In the genomic region with DNA sequence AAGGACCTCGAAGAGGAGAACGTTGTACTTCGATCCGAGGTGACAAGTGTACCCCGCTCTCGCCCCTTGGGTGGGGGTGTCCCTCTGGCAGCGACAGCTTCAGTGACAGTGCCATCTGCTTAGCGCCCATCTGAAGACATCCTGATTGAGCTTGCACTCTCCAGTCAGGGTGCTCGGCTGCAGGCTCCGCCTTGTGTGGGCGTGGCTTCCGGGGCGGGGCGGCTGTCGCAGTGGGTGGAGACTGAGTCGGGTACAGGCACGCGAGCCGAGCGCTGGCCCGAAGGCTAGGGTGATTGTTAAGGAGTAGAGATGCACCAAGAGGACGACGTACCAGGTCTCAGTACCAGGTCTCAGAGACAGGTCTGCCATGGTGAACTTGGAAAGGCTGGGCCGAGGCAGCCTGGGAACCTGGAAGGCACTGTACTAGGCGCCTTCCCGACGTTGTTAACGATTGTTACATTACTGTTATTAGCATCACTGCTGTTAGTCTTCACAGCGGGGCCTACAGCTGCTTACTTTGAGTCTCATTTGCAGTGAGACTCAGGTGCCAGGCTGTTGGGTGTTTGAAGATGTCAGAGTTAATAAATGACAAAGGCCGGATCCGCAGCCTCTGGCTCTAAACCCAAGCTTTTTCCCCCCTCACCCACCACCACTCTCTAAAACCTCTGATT, we compare ENCODE assay signal across 11 mouse cellular contexts. TPM values are rescaled to one million over a fixed set of nuclear protein-coding genes. Genes with fewer than 3 reads are reported as not detected.
DNase-seq lines count a peak whose midpoint lies in the region; ATAC-seq and TF ChIP-seq lines count a peak whose summit lies in the region.
"Had no signal": no experiment of that assay in that cellular context is flagged by ENCODE, and none has a peak within 500 bp of the region (broad histone marks: within the 10 kb centered on the region; RNA-seq: fewer than 3 reads in every experiment).

No protein-coding gene starts in this region.

- TF ChIP-seq POLR2A in lung, adult 2 months (IDR thresholded peaks at IDR 0.05; ENCODE audit: borderline replicate concordance, extremely low read depth, low read depth, low read length), result no peak

- no peaks in the 10 kb centered on the region for H3K4me1 ChIP-seq in lung, postnatal 0 days (ENCODE audit: insufficient read depth, low read depth, low read length)
- no peaks in the 10 kb centered on the region for H3K4me1 ChIP-seq in lung, adult 2 months (ENCODE audit: control insufficient read depth, insufficient read depth, low read length)
- no peaks in the 10 kb centered on the region for H3K4me1 ChIP-seq in intestine, postnatal 0 days (replicated peaks; ENCODE audit: control insufficient read depth, insufficient read depth, low read length)
- H3K4me1 ChIP-seq: embryonic facial prominence, embryonic 12.5 days had no signal

- no peak overlapping the region for H3K9ac ChIP-seq in lung, postnatal 0 days (replicated peaks; ENCODE audit: low read depth)
- H3K9ac ChIP-seq in intestine, postnatal 0 days (ENCODE audit: low read depth, low read length), result no peak overlapping the region
- H3K9ac ChIP-seq: embryonic facial prominence, embryonic 12.5 days had no signal

- WGBS in lung, postnatal 0 days, result 74% methylated on average over 31 of the region's 31 CpGs
- 74% methylated on average over 31 of the region's 31 CpGs for WGBS in lung, adult 2 months
- 73% methylated on average over 31 of the region's 31 CpGs for WGBS in intestine, postnatal 0 days

- H3K9me3 ChIP-seq in lung, postnatal 0 days (ENCODE audit: low read length), result no peaks in the 10 kb centered on the region
- no peaks in the 10 kb centered on the region for H3K9me3 ChIP-seq in intestine, postnatal 0 days (ENCODE audit: control insufficient read depth)
- H3K9me3 ChIP-seq: embryonic facial prominence, embryonic 12.5 days; megakaryocyte, embryonic 14.5 days had no signal

- ATAC-seq in lung, postnatal 0 days, result 0 out of 2 replicates have a peak, but pooled peaks have one; percentile 20
- ATAC-seq in intestine, postnatal 0 days, result 0 out of 2 replicates have a peak, but pooled peaks have one; percentile 37
- ATAC-seq in granulocyte monocyte progenitor cell, adult 5-6 weeks (replicated peaks; ENCODE audit: poor library complexity, severe bottlenecking), result no peak

- no peak overlapping the region for H3K4me2 ChIP-seq in lung, postnatal 0 days (replicated peaks; ENCODE audit: low read depth, low read length)
- H3K4me2 ChIP-seq in intestine, postnatal 0 days (replicated peaks; ENCODE audit: low read depth), result no peak overlapping the region
- H3K4me2 ChIP-seq: embryonic facial prominence, embryonic 12.5 days had no signal

- peaks cover 39% of the 10 kb centered on the region for H3K36me3 ChIP-seq in lung, postnatal 0 days (ENCODE audit: insufficient read depth, low read length)
- peaks cover 86% of the 10 kb centered on the region for H3K36me3 ChIP-seq in intestine, postnatal 0 days (ENCODE audit: control insufficient read depth, insufficient read depth)

- TF ChIP-seq CTCF in lung, postnatal 0 days (IDR thresholded peaks at IDR 0.05), result no peak
- no peak for TF ChIP-seq CTCF in lung, adult 2 months (IDR thresholded peaks at IDR 0.05; ENCODE audit: insufficient read depth, low read length)
- no peak for TF ChIP-seq CTCF in intestine, postnatal 0 days (IDR thresholded peaks at IDR 0.05; ENCODE audit: low read depth)

- H3K27me3 ChIP-seq in lung, postnatal 0 days (replicated peaks; ENCODE audit: insufficient read depth, low read length), result no peaks in the 10 kb centered on the region
- no peaks in the 10 kb centered on the region for H3K27me3 ChIP-seq in intestine, postnatal 0 days (replicated peaks; ENCODE audit: control insufficient read depth, insufficient read depth, low read length)
- H3K27me3 ChIP-seq: embryonic facial prominence, embryonic 12.5 days had no signal

- no peak overlapping the region for H3K4me3 ChIP-seq in lung, postnatal 0 days (ENCODE audit: low read depth, low read length)
- H3K4me3 ChIP-seq in lung, adult 2 months (replicated peaks; ENCODE audit: extremely low read depth, low read depth, low read length), result no peak overlapping the region
- H3K4me3 ChIP-seq in intestine, postnatal 0 days (ENCODE audit: low read depth, low read length), result no peak overlapping the region
- H3K4me3 ChIP-seq: embryonic facial prominence, embryonic 12.5 days; megakaryocyte, embryonic 14.5 days had no signal

- no peak overlapping the region for H3K27ac ChIP-seq in lung, postnatal 0 days (ENCODE audit: low read length)
- no peak overlapping the region for H3K27ac ChIP-seq in intestine, postnatal 0 days (ENCODE audit: low read depth, low read length)
- H3K27ac ChIP-seq: embryonic facial prominence, embryonic 12.5 days had no signal

- no peak for TF ChIP-seq EP300 in lung, postnatal 0 days (IDR thresholded peaks at IDR 0.05)

- no peak for DNase-seq in lung, postnatal 0 days (ENCODE audit: low spot score)
- no peak for DNase-seq in lung, adult 2 months
- peak; percentile 28 to 48 for DNase-seq in cerebellum, postnatal 36 days
- peak; percentile 77 for DNase-seq in testis, postnatal 10 days (ENCODE audit: low spot score)
- no peak for DNase-seq in c-Kit-positive CD71-positive TER-119-positive erythroid progenitor cells, embryonic 14.5 days (ENCODE audit: low spot score)
- DNase-seq in urinary bladder, postnatal 10 days (ENCODE audit: low spot score), result no peak
- DNase-seq: spleen, adult 18-20 months had no signal

RNA-seq across cellular contexts. Expression of gene Cck, which starts 51.7 kb away (rescaled TPM):
- polyA plus RNA-seq in lung, postnatal 0 days (2015; fragmentation: Nextera tagmentation; extraction: Ambion mirVana), result 0.23 TPM in 1 of 2 replicates, not detected in the other
- 0.37 TPM in 1 of 2 replicates, not detected in the other for polyA plus RNA-seq in lung, adult 2 months (2012; rRNA removed)
- polyA plus RNA-seq in intestine, postnatal 0 days (2015; fragmentation: Nextera tagmentation; extraction: Ambion mirVana), result 88.5 and 92.1 TPM in 2 replicates
- not detected in 2 replicates for total RNA-seq in granulocyte monocyte progenitor cell, adult 5-6 weeks (2014; fragmentation: Nextera tagmentation)
- not detected in 2 replicates for total RNA-seq in granulocyte monocyte progenitor cell, adult 5-6 weeks (2017)

Comparison
In these comparisons a context has a peak if more than half of its experiments do, and no peak if none do; other contexts are left out.
1. DNase-seq: peak in cerebellum, postnatal 36 days (2 of 2) and testis, postnatal 10 days (single experiment); none in lung, postnatal 0 days (single experiment), lung, adult 2 months (single experiment), c-Kit-positive CD71-positive TER-119-positive erythroid progenitor cells, embryonic 14.5 days (single experiment) and urinary bladder, postnatal 10 days (single experiment).
2. RNA of gene Cck, which starts 51.7 kb away (polyA plus RNA-seq): 88.5 to 92.1 TPM in intestine, postnatal 0 days; 0.37 TPM in lung, adult 2 months and 0.23 TPM in lung, postnatal 0 days; every median in the first group is over 10 times any median in the second.